Mouse (Mus musculus) myocyte (in vitro differentiated cells): ENCODE measurements at regions not wholly inside any gene's neighbourhood (a gene's known extent, or its start where the extent isn't known, plus 50 kb on each side); places are given as distances from the start of the nearest gene placed in this dataset.

Source experiments
- CEBPB ChIP-seq: IDR thresholded peaks from 2 replicates; pipeline ENCODE4 v1.6.1; 2011; ENCODE audit warnings: mild to moderate bottlenecking, moderate library complexity; ENCODE audit not compliant: poor library complexity, insufficient read depth, severe bottlenecking
- E2F4 ChIP-seq: IDR thresholded peaks from one replicate; pipeline ENCODE4 v1.6.1; 2011; ENCODE audit warnings: mild to moderate bottlenecking, control low read depth, moderate library complexity; ENCODE audit not compliant: insufficient read depth
- MAX ChIP-seq: IDR thresholded peaks from one replicate; pipeline ENCODE4 v1.6.1; 2011; ENCODE audit warnings: low read depth, mild to moderate bottlenecking, control low read depth
- MYOD1 ChIP-seq, 3 experiments: IDR thresholded peaks; one replicate each; pipeline ENCODE4 v1.6.1; 2011; ENCODE audit warnings: control low read depth in 2 of 3, low read depth in 2 of 3, mild to moderate bottlenecking in 2 of 3, moderate library complexity in 1 of 3; ENCODE audit not compliant: insufficient read length in 2 of 3, control insufficient read depth in 1 of 3
- MYOG ChIP-seq, 3 experiments: IDR thresholded peaks; one replicate each; pipeline ENCODE4 v1.6.1; 2011; ENCODE audit warnings: control low read depth in 2 of 3, low read depth in 2 of 3, mild to moderate bottlenecking in 2 of 3; ENCODE audit not compliant: insufficient read length in 2 of 3, control insufficient read depth in 1 of 3, insufficient read depth in 1 of 3
- POLR2A ChIP-seq: IDR thresholded peaks from one replicate; pipeline ENCODE4 v1.6.1; 2011; ENCODE audit warnings: low read depth, mild to moderate bottlenecking, control low read depth, moderate library complexity; ENCODE audit not compliant: insufficient read length
- POLR2AphosphoS2 ChIP-seq: IDR thresholded peaks from one replicate; pipeline ENCODE4 v1.6.1; 2011; ENCODE audit warnings: low read depth, control low read depth; ENCODE audit not compliant: insufficient read length
- REST ChIP-seq: IDR thresholded peaks from one replicate; pipeline ENCODE4 v1.6.1; 2011; ENCODE audit warnings: mild to moderate bottlenecking, control low read depth, moderate library complexity; ENCODE audit not compliant: insufficient read depth, insufficient read length
- TCF12 ChIP-seq: IDR thresholded peaks from one replicate; pipeline ENCODE4 v1.6.1; 2011; ENCODE audit warnings: mild to moderate bottlenecking, control low read depth; ENCODE audit not compliant: poor library complexity, insufficient read depth, severe bottlenecking
- TCF3 ChIP-seq: IDR thresholded peaks from one replicate; pipeline ENCODE4 v1.6.1; 2011; ENCODE audit warnings: low read depth, control low read depth; ENCODE audit not compliant: insufficient read length
- USF1 ChIP-seq: IDR thresholded peaks from one replicate; pipeline ENCODE4 v1.6.1; 2011; ENCODE audit warnings: low read depth, mild to moderate bottlenecking, control low read depth, moderate library complexity

- TF ChIP-seq POLR2AphosphoS2, result no peak
- TF ChIP-seq USF1, result no peak
- TF ChIP-seq POLR2A, result no peak
- TF ChIP-seq E2F4, result no peak
- no peak for TF ChIP-seq MAX
- TF ChIP-seq MYOD1 (IDR thresholded peaks at IDR 0.05; ENCODE audit: control insufficient read depth in 1 of 3, insufficient read length in 2 of 3, low read depth in 2 of 3), result no peak
- no peak for TF ChIP-seq REST
- TF ChIP-seq TCF12, result no peak
- no peak for TF ChIP-seq CEBPB
- no peak for TF ChIP-seq MYOG (IDR thresholded peaks at IDR 0.05; ENCODE audit: control insufficient read depth in 1 of 3, insufficient read depth in 1 of 3, insufficient read length in 2 of 3, low read depth in 2 of 3)
- no peak for TF ChIP-seq TCF3
Observed at GRCm38 (mm10) chr17:83137720-83138119, 77.4 kb upstream of the Pkdcc start.
